Mouse (Mus musculus): ENCODE measurements around the gene Gab1.

Gene Gab1

DNA sequence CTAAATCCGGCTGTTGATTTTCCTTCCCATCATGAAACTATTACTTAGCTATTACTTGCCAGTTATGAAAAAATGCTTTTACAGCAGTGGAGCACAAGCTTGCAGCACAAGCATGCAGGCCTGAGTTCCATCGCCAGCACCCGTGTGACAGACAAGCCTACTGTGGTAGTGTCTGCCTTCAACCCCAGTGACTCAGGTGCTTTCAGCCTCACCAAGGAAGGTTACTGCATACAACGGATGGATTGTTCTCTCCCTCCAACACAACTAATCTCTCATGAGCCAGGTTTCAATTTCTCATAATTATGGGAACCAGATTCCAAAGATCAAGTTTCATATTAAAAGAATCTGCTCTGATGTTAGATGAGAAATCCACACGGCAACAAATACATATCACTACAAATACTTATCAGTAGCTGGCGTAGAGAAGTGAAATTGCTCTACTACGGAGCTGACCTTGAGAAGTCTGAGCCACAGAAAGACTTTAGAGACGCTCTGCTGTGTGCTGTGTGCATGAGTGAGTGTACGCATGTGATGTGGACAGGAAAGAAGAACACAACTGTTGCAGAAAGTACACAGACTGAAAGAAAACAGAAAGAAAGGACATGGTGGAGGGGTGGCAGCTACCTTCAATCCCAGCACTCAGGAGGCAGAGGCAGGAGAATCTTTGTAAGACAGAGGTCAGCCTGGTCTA lies 36.4 kb downstream of the Gab1 start:
- no peak for DNase-seq (ENCODE audit: low read depth, low spot score)

DNA sequence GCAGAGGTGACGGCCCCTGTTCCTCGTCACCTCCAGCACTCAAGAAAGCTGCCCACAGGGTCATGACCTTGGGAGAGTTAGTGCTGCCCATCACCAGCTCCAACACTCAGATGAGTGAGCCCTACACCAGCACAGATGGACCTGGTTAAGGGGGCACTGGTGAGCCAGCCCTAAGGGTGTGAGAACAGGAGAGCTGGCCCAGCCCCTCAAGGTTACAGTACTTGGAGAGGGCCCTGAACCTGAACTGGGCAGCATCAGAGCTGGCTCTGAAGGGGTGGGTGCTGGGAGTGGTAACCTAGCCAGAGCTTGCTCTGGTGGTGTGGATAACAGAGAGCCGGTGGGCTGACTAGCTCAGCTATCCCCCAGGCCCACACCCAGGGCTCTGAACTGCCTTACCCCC lies 37.8 kb downstream of the Gab1 start:
- DNase-seq (ENCODE audit: low read depth, low spot score): no peak

DNA sequence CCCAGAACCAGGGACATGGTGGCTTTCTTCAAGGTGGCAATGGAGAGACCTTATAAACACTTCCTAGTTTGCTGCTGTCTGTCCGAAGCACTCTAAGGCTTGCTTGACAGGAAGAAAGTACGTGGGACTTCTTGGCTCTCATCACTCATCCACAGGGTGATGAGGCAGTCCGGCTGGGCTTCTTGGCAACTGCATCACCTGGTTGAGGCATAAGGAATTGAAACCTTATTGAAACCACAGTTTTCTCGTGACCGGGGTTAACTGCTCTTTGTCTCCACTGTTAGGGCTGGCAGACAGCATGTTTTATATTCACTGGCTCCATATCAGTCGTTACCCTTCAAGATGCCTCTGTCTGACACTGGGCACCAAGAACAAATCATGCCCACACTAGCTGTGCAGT lies 40.2 kb downstream of the Gab1 start:
- DNase-seq (ENCODE audit: low read depth, low spot score): no peak

GRCm38 (mm10) chr8:80838199-80838598 lies 42.1 kb downstream of the Gab1 start:
- peak; percentile 67 for DNase-seq (ENCODE audit: low read depth, low spot score)

DNA sequence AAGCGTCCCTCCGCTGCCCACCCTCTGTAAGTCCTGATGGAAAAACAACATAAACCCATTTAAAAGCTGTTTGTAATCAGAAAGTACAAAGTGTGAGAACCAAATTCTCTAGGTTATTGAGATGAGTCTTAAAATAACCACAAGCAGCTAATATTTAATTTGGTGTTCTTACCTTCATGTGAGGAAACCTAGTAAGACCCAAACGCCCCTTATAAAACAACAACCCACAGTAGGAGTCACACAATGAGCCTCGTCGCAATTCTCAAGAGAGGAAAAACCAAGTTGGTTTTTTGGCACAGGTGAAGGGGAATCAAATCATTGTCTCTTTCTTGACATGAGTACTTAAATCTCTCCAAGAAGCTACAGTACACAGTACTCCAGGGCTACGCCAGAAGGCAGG lies 44.9 kb downstream of the Gab1 start:
- DNase-seq (ENCODE audit: low read depth, low spot score): no peak

GRCm38 (mm10) chr8:80834443-80834842 lies 45.9 kb downstream of the Gab1 start:
- DNase-seq (ENCODE audit: low read depth, low spot score): no peak

- DNase-seq (ENCODE audit: low read depth, low spot score): no peak
Measured at GRCm38 (mm10) chr8:80832534-80832933, 47.8 kb downstream of the Gab1 start.

GRCm38 (mm10) chr8:80831876-80832524 lies 48.3 kb downstream of the Gab1 start:
- no peak for DNase-seq (ENCODE audit: low read depth, low spot score)

GRCm38 (mm10) chr8:80830724-80831566 lies 49.4 kb downstream of the Gab1 start:
- DNase-seq (ENCODE audit: low read depth, low spot score): no peak

- no peak for DNase-seq (ENCODE audit: low read depth, low spot score)
Measured at GRCm38 (mm10) chr8:80830141-80830540, 50.2 kb downstream of the Gab1 start.

DNA sequence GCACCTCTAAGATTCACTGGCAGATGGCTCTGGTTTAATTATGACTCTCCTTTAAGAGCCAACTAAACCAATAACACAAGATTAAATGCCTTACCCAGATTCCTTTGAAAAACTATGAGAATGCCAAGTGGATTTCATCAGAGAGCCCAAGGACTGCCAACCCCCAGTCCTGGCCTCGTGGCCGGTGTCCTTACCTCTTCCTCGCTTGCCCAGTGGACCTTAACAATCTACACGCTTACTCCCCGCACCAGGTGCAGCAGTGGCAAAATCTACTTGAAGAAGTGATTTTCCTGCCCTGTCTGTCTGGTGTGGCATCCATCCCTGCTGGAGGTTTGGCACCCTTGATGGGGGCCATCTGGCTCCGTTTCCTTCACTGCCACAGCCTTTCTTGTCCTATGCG lies 53.3 kb downstream of the Gab1 start:
- peak; percentile 39 for DNase-seq (ENCODE audit: low read depth, low spot score)

- no peak for DNase-seq (ENCODE audit: low read depth, low spot score)
Measured at GRCm38 (mm10) chr8:80825136-80825535, 55.2 kb downstream of the Gab1 start.

DNA sequence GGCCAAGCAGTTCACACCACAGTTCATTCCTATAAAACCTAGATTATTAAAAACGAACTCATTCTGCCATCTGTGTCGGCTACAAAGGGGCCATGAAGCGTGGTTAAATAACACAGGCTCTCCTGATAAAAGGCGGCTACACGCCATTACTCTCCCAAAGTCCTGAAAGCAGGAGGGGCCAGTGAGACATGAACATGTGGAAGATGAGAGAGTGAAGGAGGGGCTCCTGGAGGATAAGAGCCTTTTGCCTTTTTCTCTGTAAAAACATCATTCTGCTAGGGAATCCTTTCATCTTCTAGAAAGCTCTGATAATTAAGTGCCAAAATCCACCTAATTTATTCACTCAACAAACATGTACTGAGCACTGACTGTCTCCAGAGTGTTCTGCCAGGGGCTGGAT lies 55.9 kb downstream of the Gab1 start:
- DNase-seq (ENCODE audit: low read depth, low spot score): no peak

GRCm38 (mm10) chr8:80823250-80823649 lies 57.1 kb downstream of the Gab1 start:
- no peak for DNase-seq (ENCODE audit: low read depth, low spot score)

DNA sequence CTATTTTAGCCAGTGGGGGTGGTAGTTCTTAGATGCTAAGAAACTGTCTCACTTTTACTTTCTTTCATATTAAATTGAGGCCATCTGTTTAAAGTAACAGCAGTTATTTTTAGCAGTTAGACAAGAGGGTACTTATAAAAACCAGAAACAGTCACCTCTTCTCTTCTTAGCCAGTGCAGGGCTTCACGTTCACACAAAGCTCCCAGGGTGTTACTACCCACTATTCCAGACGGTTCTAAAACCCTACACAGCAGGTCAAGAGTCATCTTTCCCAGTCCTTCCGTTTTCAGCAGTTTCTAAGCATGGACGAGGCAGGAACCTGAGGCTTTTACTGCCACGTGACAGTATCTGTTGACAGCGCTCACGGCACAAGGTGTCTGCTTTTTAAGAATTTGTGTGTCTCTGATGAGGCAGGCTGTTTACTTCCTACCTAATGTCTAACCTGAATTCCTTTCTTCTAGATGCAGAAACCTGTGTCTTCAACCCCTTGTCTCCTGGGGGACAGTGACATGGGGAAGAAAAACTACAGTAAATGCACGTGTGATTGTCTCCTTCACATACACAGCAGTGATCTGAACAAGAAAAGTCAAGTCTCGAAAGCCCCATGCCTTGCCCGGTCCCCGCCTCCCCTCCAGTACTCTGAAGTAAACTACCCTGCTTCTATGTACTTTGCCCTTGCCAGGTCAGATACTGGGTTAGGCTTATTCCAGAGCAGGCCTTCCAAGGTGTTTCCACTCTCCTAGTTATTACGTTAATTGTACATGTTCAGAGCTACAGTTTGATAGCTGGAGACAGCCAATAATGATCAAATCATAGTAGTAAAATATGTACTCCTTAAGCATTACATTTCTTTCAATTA lies 58.7 kb downstream of the Gab1 start:
- no peak for DNase-seq (ENCODE audit: low read depth, low spot score)

DNA sequence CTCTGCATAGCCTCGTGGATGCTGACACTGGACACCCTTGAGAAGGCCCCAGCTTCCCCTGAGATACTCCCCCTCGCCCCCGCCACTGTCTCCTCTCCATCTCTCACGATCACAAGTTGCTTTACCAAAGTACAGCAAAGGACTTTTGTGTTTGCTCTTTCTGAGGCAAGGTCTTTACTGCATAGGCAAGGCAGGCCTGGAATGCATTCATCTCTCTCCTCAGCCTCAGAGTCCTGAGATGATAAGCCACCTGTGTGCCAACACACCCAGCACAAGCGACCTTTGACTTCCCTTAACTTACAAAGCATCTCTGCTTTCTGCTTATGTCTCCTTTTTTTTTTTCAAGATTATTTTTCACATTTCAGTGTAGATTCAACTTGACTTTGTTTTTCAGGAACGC lies 61.3 kb downstream of the Gab1 start:
- no peak for DNase-seq (ENCODE audit: low read depth, low spot score)

- no peak for DNase-seq (ENCODE audit: low read depth, low spot score)
Measured at GRCm38 (mm10) chr8:80817065-80817464, 63.3 kb downstream of the Gab1 start.

GRCm38 (mm10) chr8:80815179-80815578 lies 65.1 kb downstream of the Gab1 start:
- no peak for DNase-seq (ENCODE audit: low read depth, low spot score)

GRCm38 (mm10) chr8:80814087-80814791 lies 66.1 kb downstream of the Gab1 start:
- DNase-seq (ENCODE audit: low read depth, low spot score): peak; percentile 40

GRCm38 (mm10) chr8:80813439-80813838 lies 66.9 kb downstream of the Gab1 start:
- DNase-seq (ENCODE audit: low read depth, low spot score): peak; percentile 53

GRCm38 (mm10) chr8:80811591-80811991 lies 68.7 kb downstream of the Gab1 start:
- peak; percentile 83 for DNase-seq (ENCODE audit: low read depth, low spot score)

Data from skeletal muscle tissue, adult 2 months (tissue).